Mouse (Mus musculus) lung, embryonic 14.5 days (tissue): Measurements from ENCODE around the gene Dnajc25. TPM values are rescaled to one million over a fixed set of nuclear protein-coding genes. Genes with fewer than 3 reads are reported as not detected.

ENCODE experiments used
- ATAC-seq: fragments of 200-750 bp; cut with Nextera tagmentation; 2 replicates; pipeline ENCODE4 v1.8.0; 2017; ENCODE audit warnings: mild to moderate bottlenecking, moderate TSS enrichment, moderate library complexity; ENCODE audit not compliant: insufficient read depth
- DNase-seq: peaks from one replicate; pipeline ENCODE4 v3.0.0-alpha.2; 2015
- H3K27ac ChIP-seq: fragments of 300-500 bp; sonication (generic); 2 replicates; pipeline ENCODE4 v1.5.1; 2014; ENCODE audit warnings: low read depth, mild to moderate bottlenecking, moderate library complexity
- H3K27me3 ChIP-seq: fragments of 300-500 bp; sonication (generic); 2 replicates; pipeline ENCODE4 v1.6.1; 2014; ENCODE audit warnings: low read length, control low read depth; ENCODE audit not compliant: insufficient read depth
- H3K36me3 ChIP-seq: fragments of 300-500 bp; sonication (generic); 2 replicates; pipeline ENCODE4 v1.6.1; 2014; ENCODE audit warnings: control low read depth; ENCODE audit not compliant: insufficient read depth
- H3K4me1 ChIP-seq: fragments of 300-500 bp; sonication (generic); 2 replicates; pipeline ENCODE4 v1.6.1; 2014; ENCODE audit warnings: antibody characterized with exemption, control low read depth; ENCODE audit not compliant: insufficient read depth
- H3K4me2 ChIP-seq: fragments of 300-500 bp; sonication (generic); 2 replicates; pipeline ENCODE4 v1.6.1; 2014; ENCODE audit warnings: mild to moderate bottlenecking
- H3K4me3 ChIP-seq: fragments of 300-500 bp; sonication (generic); 2 replicates; pipeline ENCODE4 v1.5.1; 2014; ENCODE audit warnings: low read depth, low read length
- H3K9ac ChIP-seq: fragments of 300-500 bp; sonication (generic); 2 replicates; pipeline ENCODE4 v1.6.1; 2014
- H3K9me3 ChIP-seq: fragments of 300-500 bp; sonication (generic); 2 replicates; pipeline ENCODE4 v1.6.1; 2016; ENCODE audit warnings: low read depth, low read length, control low read depth
- CTCF ChIP-seq: IDR thresholded peaks from 2 replicates; pipeline ENCODE4 v1.5.1; 2016; ENCODE audit warnings: antibody characterized with exemption, low read depth
- WGBS: fragments of 180-500 bp; shearing (Covaris S2); extraction: QIAGEN DNeasy Blood & Tissue Kit; methylation state at CpG from one replicate; pipeline ENCODE4 v1.1.7; 2014; 5-methylcytosine and 5-hydroxymethylcytosine counted together
- polyA plus RNA-seq: library from polyadenylated mRNA; unstranded; fragments of >200 nt; fragmentation: Nextera tagmentation; extraction: Ambion mirVana; gene quantifications from 2 replicates; pipeline ENCODE4 v1.2.1, GENCODE M21; 2014

Dnajc25 gene
- polyA plus RNA-seq, 1 experiment from 2014 or later, result 14.8 TPM

- no peak for TF ChIP-seq CTCF
- 80% methylated on average over 10 of the region's 10 CpGs for WGBS
- H3K4me3 ChIP-seq, result peak overlapping the region; percentile 84
- no peak overlapping the region for H3K27ac ChIP-seq
- peak overlapping the region; percentile 85; the same call in 1 of the 2 replicates for H3K9ac ChIP-seq
- H3K27me3 ChIP-seq, result no peaks in the 10 kb centered on the region
- ATAC-seq (peak; percentile 30; the same call in 1 of the 2 replicates), DNase-seq (no peak)
- H3K9me3 ChIP-seq, result no peaks in the 10 kb centered on the region
- H3K4me2 ChIP-seq, result peak overlapping the region; percentile 74
- peaks cover under 1% of the 10 kb centered on the region; the same call in 1 of the 2 replicates for H3K36me3 ChIP-seq
- H3K4me1 ChIP-seq, result 0 out of 2 replicates have a peak, but pooled peaks cover 4% of the 10 kb centered on the region
These were observed 39.6 kb downstream of the Dnajc25 start for GRCm38 (mm10) chr4:59034325-59034917.

- Histone ChIP-seq H3K4me2 (peak within 1 kb of the TSS; percentile 74), H3K36me3 (peaks cover 4% of the 10 kb centered on the region; the same call in 1 of the 2 replicates), H3K4me1 (0 out of 2 replicates have a peak, but pooled peaks cover 4% of the 10 kb centered on the region), H3K27ac (peak within 1 kb of the TSS; percentile 60), H3K9ac (peak within 1 kb of the TSS; percentile 85), H3K4me3 (peak within 1 kb of the TSS; percentile 84), H3K27me3 (no peaks in the 10 kb centered on the region), H3K9me3 (no peaks in the 10 kb centered on the region)
- DNase-seq, result peak; percentile 78
- ATAC-seq, result peak; percentile 89
- 10% methylated on average over 76 of the region's 76 CpGs for WGBS
- no peak for TF ChIP-seq CTCF
These were observed 40.3 kb downstream of the Dnajc25 start, which contains the start of gene Gng10 for GRCm38 (mm10) chr4:59034918-59035785. TSS of gene Gng10 (plus strand) at chr4:59035088.

- Histone ChIP-seq H3K4me2 (peak overlapping the region; percentile 74), H3K4me1 (0 out of 2 replicates have a peak, but pooled peaks cover 4% of the 10 kb centered on the region), H3K27me3 (no peaks in the 10 kb centered on the region), H3K9ac (peak overlapping the region; percentile 85), H3K27ac (no peak overlapping the region), H3K36me3 (peaks cover 6% of the 10 kb centered on the region; the same call in 1 of the 2 replicates), H3K9me3 (no peaks in the 10 kb centered on the region), H3K4me3 (peak overlapping the region; percentile 84)
- TF ChIP-seq CTCF, result no peak
- DNase-seq, result peak; percentile 6
- no peak; the same call in 1 of the 2 replicates for ATAC-seq
- whole genome bisulfite sequencing, result 65% methylated on average over 18 of the region's 18 CpGs
These were observed 41.0 kb downstream of the Dnajc25 start for GRCm38 (mm10) chr4:59035786-59036350.

- Histone ChIP-seq H3K9me3 (no peaks in the 10 kb centered on the region), H3K36me3 (peaks cover 9% of the 10 kb centered on the region; the same call in 1 of the 2 replicates), H3K4me2 (peak overlapping the region; percentile 74), H3K27ac (no peak overlapping the region), H3K4me3 (no peak overlapping the region), H3K27me3 (no peaks in the 10 kb centered on the region), H3K4me1 (0 out of 2 replicates have a peak, but pooled peaks cover 4% of the 10 kb centered on the region), H3K9ac (no peak overlapping the region; the same call in 1 of the 2 replicates)
- peak; percentile 88 for TF ChIP-seq CTCF
- 44% methylated on average over 13 of the region's 13 CpGs for WGBS
- DNase-seq (peak; percentile 90), ATAC-seq (peak; percentile 53)
These were observed 41.7 kb downstream of the Dnajc25 start for GRCm38 (mm10) chr4:59036490-59037127.

- Histone ChIP-seq H3K36me3 (peaks cover 12% of the 10 kb centered on the region; the same call in 1 of the 2 replicates), H3K9me3 (no peaks in the 10 kb centered on the region), H3K4me1 (0 out of 2 replicates have a peak, but pooled peaks cover 4% of the 10 kb centered on the region), H3K27me3 (no peaks in the 10 kb centered on the region), H3K4me3 (no peak overlapping the region), H3K4me2 (no peak overlapping the region), H3K9ac (no peak overlapping the region), H3K27ac (no peak overlapping the region; the same call in 1 of the 2 replicates)
- 65% methylated on average over 3 of the region's 3 CpGs for WGBS
- no peak for DNase-seq
- no peak for ATAC-seq
- no peak for TF ChIP-seq CTCF
These were observed 42.7 kb downstream of the Dnajc25 start for GRCm38 (mm10) chr4:59037525-59037924.

- 81% methylated on average over 11 of the region's 11 CpGs for WGBS
- Histone ChIP-seq H3K27ac (no peak overlapping the region), H3K4me3 (no peak overlapping the region), H3K4me1 (0 out of 2 replicates have a peak, but pooled peaks cover 3% of the 10 kb centered on the region), H3K36me3 (peaks cover 17% of the 10 kb centered on the region; the same call in 1 of the 2 replicates), H3K4me2 (no peak overlapping the region), H3K9ac (no peak overlapping the region), H3K9me3 (no peaks in the 10 kb centered on the region; the same call in 1 of the 2 replicates), H3K27me3 (no peaks in the 10 kb centered on the region)
- DNase-seq (no peak), ATAC-seq (no peak)
- no peak for TF ChIP-seq CTCF
These were observed 45.8 kb downstream of the Dnajc25 start for GRCm38 (mm10) chr4:59040397-59041287.
